ENCODE assay signal across 15 mouse cellular contexts in the genomic region with DNA sequence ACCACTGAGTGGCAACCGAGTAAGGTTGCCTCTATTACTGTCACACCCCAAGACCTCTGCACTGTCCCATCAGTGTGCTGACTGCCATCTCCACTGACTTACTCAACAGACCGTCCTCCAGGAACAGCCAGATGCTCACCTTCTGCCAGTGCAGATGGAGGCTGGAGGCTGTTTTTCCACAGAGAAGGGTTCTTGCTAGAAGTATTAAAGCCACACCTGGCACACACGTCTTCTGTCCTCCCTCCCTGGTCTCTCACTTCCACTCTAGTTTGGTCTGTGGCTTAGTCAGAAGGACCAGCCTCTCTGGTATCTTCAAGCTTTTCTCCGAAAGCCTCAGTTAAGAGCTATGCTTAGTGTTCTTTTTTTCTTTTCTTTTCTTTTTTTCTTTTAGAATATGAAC.
"Had no signal": no experiment of that assay in that cellular context is flagged by ENCODE, and none has a peak within 500 bp of the region (broad histone marks: within the 10 kb centered on the region; RNA-seq: fewer than 3 reads in every experiment).

No protein-coding gene starts in this region.

- H3K27ac ChIP-seq: kidney, postnatal 0 days; limb, embryonic 15.5 days; liver, embryonic 12.5 days; midbrain, embryonic 10.5 days; neural tube, embryonic 13.5 days had no signal

- ATAC-seq: liver, embryonic 12.5 days; midbrain, embryonic 16.5 days had no signal

- H3K9ac ChIP-seq: limb, embryonic 15.5 days; liver, embryonic 12.5 days; lung, embryonic 14.5 days; neural tube, embryonic 13.5 days had no signal

- DNase-seq: kidney, postnatal 36 days; layer of hippocampus, adult 9-11 months; left cerebral cortex, postnatal 4 days; lung, embryonic 14.5 days; lung, postnatal 10 days; lung, postnatal 4 days; retina, postnatal 1 day; right cerebral cortex, postnatal 4 days; thymus, postnatal 36 days had no signal

- H3K27me3 ChIP-seq: limb, embryonic 15.5 days; neural tube, embryonic 13.5 days had no signal

- H3K4me3 ChIP-seq: limb, embryonic 15.5 days; liver, embryonic 12.5 days; midbrain, embryonic 10.5 days; neural tube, embryonic 13.5 days had no signal

- H3K9me3 ChIP-seq: limb, embryonic 15.5 days; liver, embryonic 12.5 days; midbrain, embryonic 10.5 days; neural tube, embryonic 13.5 days had no signal

- H3K4me1 ChIP-seq: neural tube, embryonic 13.5 days had no signal

- H3K4me2 ChIP-seq: limb, embryonic 15.5 days; liver, embryonic 12.5 days; lung, embryonic 14.5 days; neural tube, embryonic 13.5 days had no signal

- H3K36me3 ChIP-seq: limb, embryonic 15.5 days; liver, embryonic 12.5 days; midbrain, embryonic 10.5 days; neural tube, embryonic 13.5 days had no signal
